Mouse (Mus musculus) liver, embryonic 14.5 days (tissue): ENCODE data around the gene Capn5.

Experiments
- CTCF ChIP-seq: IDR thresholded peaks from 2 replicates; pipeline ENCODE4 v1.5.1; 2016; ENCODE audit warnings: antibody characterized with exemption, low read depth, control low read depth
- EP300 ChIP-seq: IDR thresholded peaks from 2 replicates; pipeline ENCODE4 v1.6.1; 2016; ENCODE audit warnings: antibody characterized with exemption, low read depth

- TF ChIP-seq CTCF = peak; percentile 96
- TF ChIP-seq EP300 = no peak
Measured at GRCm38 (mm10) chr7:98191571-98192250, 13.6 kb upstream of the Capn5 start.
